Mouse (Mus musculus): ENCODE results near the gene Sf3a3.

Gene Sf3a3

GRCm38 (mm10) chr4:124741376-124742343, 27.1 kb downstream of the Sf3a3 start, which contains the start of gene Inpp5b:
Gene Inpp5b, plus strand, starts transcription at chr4:124741850.
- peak; percentile 84 to 89 for DNase-seq

GRCm38 (mm10) chr4:124742839-124743238, 28.3 kb downstream of the Sf3a3 start:
- no peak for DNase-seq

GRCm38 (mm10) chr4:124746577-124746976, 32.0 kb downstream of the Sf3a3 start:
- DNase-seq = no peak

GRCm38 (mm10) chr4:124747851-124748250, 33.3 kb downstream of the Sf3a3 start:
- DNase-seq = peak in 1 of 2 experiments; percentile 39

GRCm38 (mm10) chr4:124751300-124752250, 37.0 kb downstream of the Sf3a3 start:
- DNase-seq = peak; percentile 99

- peak in 1 of 2 experiments; percentile 33 for DNase-seq
Observed at GRCm38 (mm10) chr4:124752281-124753199, 38.0 kb downstream of the Sf3a3 start.

GRCm38 (mm10) chr4:124755526-124755925, 41.0 kb downstream of the Sf3a3 start:
- no peak for DNase-seq

GRCm38 (mm10) chr4:124759305-124759811, 44.8 kb downstream of the Sf3a3 start:
- peak; percentile 46 to 62 for DNase-seq

GRCm38 (mm10) chr4:124761201-124761600, 46.6 kb downstream of the Sf3a3 start:
- no peak for DNase-seq

- no peak for DNase-seq
Observed at GRCm38 (mm10) chr4:124762858-124763452, 48.4 kb downstream of the Sf3a3 start.

- no peak for DNase-seq
Observed at GRCm38 (mm10) chr4:124765802-124766565, 51.4 kb downstream of the Sf3a3 start.

GRCm38 (mm10) chr4:124766566-124766940, 52.0 kb downstream of the Sf3a3 start:
- no peak for DNase-seq

- no peak for DNase-seq
Observed at GRCm38 (mm10) chr4:124768963-124769591, 54.5 kb downstream of the Sf3a3 start.

- DNase-seq = no peak
Observed at GRCm38 (mm10) chr4:124770624-124771023, 56.0 kb downstream of the Sf3a3 start.

GRCm38 (mm10) chr4:124772125-124772524, 57.5 kb downstream of the Sf3a3 start:
- no peak for DNase-seq

- DNase-seq = no peak
Observed at GRCm38 (mm10) chr4:124773449-124773848, 58.9 kb downstream of the Sf3a3 start.

- DNase-seq = no peak
Observed at GRCm38 (mm10) chr4:124773995-124774394, 59.4 kb downstream of the Sf3a3 start.

- DNase-seq = no peak
Observed at GRCm38 (mm10) chr4:124774429-124774828, 59.9 kb downstream of the Sf3a3 start.

- no peak for DNase-seq
Observed at GRCm38 (mm10) chr4:124781361-124781760, 66.8 kb downstream of the Sf3a3 start.
